Mouse (Mus musculus) right cerebral cortex, postnatal 14 days (tissue): ENCODE results near the gene 6030408B16Rik.

Experiments
- DNase-seq: peaks from one replicate; pipeline ENCODE4 v3.0.0; 2022

Gene 6030408B16Rik

DNA sequence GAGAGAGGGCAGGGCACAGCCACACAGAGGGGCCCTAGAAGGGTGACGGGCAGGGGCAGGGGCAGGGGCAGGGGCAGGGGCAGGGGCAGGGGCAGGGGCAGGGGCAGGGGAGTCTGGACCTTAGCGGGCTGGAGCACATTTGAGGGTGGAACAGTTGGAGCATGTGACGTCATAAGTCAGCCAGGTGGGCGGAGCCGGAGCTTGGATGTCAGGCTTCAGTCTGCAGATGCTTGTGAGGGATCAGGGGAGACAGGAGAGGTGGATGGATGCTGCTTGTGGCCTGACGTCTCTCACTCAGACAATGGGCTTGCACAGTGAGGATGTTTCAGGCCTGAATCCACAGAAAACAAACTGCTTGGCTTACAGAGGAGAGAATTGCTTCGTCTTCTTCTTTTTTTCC, 5.5 kb downstream of the 6030408B16Rik start:
- DNase-seq: no peak

DNA sequence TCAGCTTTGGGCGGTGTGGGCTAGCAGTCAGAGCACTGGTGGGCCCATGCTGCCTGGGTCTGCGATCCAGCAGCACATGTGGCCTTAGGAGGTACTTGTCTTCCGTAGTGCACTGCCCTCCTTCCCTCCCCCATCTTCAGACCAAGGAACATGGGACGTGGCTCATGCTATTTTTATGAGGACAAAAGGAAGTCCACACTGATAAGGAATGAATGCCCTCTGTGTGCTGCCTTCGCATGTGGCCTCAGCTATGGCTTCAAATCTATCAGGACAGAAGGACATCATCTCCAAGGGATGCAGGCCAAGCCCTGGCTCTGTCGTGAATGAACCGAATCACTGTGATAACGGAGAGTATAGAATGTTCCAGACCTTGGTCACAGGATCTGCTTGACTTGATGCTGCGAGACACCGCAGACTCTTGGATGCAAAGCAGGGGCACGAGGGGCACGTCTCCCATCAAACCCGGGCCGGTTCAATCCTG, 6.5 kb downstream of the 6030408B16Rik start:
- DNase-seq: no peak

DNA sequence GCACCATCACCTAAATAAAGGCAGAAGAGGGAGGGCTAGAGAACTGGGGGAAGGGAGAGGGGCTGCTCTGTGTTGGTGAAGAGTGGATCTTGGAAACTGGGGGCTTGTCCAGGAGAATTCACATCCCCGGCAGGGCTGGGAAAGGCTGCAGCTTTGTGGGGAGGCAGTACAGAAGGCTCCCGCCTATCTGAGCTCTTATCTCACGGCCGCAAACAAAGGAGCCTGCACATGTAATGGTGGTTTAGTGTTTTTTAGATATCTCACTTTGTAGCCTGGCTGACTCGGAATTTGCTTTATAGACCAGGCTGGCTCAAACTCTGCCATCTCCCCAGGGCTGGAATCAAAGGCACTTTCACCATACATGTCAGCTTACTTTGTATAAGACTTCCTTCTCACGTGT, 7.1 kb downstream of the 6030408B16Rik start:
- no peak for DNase-seq

DNA sequence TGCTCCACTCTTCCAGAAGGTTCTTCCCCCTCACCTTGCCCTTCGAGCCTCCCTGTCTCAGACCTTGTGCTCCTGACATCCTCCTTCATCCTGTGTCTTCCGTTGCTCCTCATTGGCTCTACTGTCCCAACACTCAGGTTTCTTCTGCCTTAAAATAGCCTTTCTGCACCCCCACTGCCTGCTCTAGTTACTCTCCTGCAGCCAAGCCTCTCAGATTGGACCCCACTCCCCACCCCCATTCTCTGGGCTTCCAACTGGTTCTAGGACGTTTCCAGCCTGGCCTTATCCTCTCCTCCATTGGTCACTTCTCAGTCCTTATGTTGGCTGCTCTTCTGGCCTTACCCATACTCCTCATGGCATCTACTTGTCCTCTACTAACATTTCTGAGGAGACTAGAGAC, 9.2 kb downstream of the 6030408B16Rik start:
- DNase-seq: no peak

DNA sequence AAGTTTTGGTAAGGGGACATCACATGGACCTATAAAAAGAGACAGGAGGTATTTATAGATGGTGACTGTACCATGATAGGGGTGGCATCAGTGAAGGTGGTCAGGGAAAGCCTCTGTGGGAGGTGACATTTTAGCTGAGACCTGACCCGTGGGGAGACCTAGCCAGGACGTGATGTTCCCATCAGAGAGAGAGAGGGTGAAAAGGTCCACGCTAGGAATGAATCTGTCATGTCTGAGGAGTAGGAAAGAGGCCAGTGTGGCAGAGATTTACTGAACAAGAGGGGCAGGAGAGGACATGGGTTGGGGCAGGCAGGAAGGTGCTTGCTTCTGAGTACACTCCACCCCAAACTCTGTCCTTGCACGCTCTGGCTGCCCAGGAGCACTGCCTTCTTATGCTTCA, 10.8 kb downstream of the 6030408B16Rik start:
- no peak for DNase-seq

DNA sequence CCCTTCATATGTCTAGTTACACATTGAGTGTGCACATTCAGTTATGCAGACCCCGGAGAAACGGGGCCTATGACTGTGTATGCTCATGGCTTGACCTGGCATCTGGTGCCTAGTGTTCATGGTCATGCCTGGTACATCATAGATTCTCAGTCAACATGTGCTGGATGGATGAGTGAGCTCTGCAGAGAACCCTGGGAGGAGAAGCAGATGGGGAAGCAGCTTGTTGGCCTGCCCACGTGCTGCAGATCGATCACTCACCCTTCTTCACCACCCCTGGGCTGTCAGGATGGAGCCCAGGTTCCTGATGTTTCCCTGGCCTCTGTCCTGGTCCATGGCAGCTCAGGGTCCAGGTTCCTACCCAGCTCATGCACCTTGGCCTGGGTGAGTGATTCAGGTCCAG, 13.4 kb downstream of the 6030408B16Rik start:
- DNase-seq: no peak

DNA sequence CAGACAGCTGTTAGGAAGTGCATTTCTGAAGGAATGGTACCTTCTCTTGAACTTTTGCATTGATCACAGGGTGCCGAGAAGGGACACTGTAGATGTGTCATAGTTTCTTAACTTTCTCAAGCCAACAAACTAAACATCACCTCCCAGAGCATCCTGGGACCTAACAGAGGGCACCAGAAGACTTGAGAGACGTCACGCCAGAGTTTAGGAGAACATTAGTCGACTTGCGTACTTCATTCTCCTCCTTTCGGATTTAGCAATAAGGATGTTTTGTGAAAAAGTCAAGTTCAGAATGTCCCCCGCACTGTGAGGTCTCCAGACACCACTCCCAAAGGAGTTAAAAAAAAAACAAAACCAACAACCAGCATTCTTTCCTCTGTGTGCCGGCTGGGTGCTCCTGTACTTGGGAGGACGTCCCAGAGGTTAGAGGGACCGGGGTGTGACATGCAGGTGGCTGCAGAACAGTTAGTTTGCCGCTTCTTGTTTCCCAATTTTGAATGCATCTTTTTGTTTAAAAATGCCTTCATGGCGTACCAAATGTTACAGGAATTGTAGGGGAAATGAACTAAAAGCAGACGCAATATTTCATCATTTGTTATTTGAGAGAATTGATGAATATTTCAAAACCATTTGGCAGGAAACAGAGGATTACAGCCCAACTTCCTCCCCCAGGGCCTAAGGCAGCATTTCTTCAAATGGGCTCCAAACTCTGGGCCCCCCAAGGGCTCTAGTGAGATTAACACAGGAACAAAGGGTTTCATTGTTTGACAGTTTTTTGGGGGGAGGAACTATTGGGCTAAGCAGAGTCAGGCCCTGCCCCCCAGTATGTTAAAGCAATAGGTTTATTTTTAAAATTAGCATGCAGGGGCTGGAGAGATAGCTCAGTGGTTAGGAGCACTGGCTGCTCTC, 15.7 kb downstream of the 6030408B16Rik start:
- DNase-seq: no peak

DNA sequence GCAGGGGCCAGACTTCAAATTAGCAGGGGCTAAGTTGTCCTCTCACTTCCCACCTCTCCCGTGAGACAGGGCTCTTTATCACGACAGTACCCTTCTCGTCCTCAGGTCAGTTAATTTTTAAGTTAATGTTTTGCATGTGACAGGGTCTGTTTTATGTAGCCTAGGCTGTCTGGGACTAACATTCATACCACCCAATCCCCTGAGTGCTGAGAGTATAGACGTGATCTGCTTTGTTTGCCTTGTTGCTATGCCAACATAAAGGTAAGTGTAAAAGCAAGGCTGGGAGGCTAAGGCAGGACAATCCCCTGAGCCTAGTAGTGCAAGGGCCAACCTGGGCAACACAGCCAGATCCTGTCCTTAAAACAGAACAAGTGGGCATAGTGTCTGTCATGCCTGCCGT, 16.5 kb downstream of the 6030408B16Rik start:
- DNase-seq: no peak

DNA sequence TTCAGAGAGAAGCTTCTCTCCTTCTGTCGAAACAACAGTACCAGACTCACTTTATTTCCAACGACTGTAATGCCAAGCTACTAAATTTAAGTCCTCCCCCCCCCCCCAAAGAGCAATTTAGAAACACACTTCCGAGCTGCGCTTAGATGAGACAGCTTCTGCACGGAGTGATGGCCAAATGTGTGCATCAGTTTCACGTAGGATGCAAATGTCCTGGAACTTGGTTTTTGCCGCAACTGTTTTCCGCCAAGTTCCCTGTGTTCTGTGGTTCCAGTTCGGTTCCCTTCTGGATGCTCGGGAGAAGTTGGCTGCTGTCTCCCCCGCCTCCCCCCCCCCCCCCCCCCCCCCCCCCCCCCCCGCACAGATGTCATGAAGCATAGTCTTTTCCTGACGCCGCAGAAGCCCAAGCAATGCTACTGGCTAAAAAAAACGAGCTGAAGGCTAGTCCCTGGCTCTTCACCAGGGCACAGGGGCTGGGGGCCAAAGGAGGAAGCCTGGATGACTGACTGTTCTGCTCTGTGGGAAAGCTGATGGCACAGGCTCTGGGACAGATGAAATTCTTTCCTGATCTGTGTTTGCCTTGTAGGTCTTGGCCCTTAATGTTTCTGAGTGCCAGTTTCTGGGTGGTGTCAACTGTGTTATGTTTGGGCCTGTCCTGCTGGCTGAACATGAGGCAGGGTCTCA, 18.2 kb downstream of the 6030408B16Rik start:
- DNase-seq: no peak

DNA sequence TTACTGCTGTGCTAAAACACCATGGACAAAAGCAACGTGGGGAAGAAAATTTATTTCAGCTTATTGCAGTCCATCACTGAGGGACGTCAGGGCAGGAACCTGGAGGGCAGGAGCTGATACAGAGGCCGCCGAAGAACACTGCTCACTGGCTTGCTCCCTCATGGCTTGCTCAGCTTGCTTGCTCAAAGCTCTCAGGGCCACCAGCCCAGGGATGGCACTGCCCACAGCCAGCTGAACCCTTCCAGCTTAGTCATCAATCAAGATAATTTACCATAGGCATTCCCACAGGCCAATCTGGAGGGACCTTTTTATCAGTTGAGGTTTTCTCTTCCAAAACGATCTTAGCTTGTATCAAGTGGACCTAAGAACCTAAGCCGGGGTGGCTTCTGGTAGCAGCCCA, 19.0 kb downstream of the 6030408B16Rik start:
- no peak for DNase-seq

DNA sequence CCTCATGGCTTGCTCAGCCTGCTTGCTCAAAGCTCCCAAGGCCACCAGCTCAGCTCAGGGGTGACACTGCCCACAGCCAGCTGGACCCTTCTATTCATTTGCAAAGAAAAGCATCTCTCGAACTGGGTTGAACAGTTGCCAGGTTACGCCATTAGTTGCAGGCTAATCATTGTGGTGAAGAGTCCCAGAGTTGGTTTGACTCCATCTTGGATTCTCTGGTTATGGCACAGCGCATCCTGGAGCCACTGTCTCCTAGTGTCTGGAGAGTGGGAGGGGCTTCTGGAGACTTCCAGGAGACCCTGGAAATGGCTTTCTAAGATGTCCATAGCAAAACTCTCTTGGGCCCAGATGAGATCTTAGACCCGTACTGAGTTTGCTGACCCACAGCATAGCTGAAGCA, 22.4 kb downstream of the 6030408B16Rik start:
- DNase-seq: no peak

DNA sequence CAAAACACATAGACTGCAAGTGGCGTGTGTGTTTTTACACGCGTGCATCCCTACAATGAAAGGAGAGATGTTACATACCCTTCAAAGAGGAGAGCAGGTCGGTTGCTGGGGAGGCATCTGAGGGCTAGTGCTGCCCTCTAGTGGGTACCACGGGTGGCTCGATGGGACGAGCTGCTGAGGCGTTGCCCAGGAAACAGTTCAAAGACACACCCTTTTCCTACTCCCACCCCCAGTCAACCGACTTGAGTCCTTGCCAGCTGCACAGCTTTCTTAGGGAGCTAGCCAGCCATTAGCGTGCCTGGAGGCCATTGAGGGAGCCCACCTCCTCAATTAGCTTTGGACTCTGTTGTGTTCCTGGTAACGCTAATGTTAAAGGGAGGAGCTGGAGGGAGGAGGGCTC, 22.8 kb downstream of the 6030408B16Rik start:
- peak; percentile 92 for DNase-seq

DNA sequence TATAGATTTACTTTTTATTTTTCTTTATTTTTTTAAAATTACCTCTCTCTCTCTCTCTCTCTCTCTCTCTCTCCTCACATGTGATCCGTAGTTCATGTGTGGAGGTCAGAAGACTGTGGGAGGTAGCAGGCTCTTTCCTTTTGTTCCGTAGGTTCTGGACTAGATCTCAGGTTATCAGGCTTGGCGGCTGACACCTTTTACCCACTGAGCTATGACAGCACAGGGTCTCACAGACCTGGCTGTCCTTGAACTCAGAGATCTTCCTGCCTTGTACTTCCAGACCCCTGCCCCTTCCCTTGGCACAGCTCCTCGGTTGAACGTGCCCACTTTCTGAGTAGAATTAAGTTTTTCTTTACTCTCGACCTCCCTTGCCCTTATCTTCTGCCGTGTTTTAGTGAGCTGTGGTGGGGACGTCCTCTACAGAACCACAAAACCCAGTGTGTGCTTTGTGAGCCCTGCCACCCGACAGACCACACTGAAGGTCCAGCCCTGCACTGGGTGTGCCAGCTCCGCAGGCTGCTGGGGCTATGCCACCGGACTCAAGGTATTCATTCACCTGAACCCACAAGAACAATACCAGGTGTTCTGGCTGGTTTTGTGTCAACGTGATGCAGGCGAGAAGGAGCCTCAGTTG, 23.4 kb downstream of the 6030408B16Rik start:
- DNase-seq: no peak

DNA sequence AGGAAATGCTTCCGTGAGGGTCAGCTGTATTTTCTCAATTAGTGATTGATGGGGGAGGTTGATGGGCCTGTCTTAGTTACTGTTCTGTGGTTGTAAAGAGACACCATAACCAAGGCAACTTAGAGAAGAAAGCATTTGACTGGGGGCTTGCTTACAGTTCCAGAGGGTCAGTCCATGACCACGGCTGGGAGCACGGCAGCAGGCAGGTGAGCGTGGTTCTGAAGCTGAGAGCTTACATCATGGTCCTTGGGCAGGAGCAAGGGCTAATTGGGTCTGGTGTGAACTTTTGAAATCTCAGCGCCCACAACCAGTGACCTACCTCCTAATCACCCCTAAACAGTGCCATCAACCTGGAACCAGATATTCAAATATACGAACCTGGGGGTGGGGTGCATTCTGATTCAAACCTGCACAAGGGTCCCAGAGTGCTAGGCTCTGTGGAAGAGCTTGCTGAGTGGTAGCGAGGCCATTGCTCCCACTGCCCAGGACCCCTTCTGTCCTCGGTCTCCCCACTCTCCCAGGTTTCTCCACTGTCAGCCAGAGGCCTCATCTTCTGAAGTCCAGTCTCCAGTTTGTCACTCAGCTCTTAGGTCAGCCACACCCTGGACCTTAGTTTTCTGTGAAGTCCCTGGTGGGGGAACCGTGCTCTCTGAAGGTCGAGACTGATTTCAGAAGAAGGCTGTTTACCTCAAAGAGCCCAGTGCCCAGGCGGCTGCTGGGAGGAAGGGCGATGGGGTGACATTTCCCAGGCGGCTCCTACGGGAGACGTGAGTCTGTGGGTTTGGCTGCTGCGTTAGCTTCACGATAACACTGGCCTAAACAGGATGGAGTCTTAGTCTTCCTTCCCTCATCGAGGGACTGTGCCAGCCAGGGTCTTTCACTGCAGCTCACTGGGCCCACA, 24.2 kb downstream of the 6030408B16Rik start:
- no peak for DNase-seq

DNA sequence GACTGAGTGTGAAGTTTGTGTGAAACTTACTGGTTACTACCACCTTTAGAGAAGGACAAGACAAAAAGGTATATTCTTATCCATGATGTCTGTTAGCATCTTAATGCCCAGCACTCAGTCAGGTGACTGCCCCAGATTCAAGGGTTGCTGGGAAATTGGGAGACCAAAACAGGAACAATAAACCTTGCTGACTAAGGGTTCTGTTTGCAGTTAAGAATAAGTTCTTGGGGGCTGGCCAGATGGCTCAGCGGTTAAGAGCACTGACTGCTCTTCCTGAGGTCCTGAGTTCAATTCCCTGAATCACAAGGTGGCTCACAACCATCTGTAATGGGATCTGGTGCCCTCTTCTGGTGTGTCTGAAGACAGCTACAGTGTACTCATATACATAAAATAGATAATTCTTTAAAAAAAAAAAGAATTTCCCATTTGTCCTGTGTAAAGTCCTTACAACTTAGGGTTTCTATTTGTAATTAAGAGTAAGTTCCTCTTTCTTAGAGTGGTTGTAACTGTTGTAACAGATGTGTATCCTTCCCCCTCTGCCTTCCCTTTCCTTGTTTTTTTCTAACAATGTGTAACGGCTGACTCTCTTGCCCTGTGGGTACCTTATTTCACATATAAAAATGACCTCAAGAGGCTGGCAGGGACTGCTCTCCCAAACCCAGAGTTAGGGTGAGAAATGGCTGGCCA, 24.9 kb downstream of the 6030408B16Rik start:
- no peak for DNase-seq

DNA sequence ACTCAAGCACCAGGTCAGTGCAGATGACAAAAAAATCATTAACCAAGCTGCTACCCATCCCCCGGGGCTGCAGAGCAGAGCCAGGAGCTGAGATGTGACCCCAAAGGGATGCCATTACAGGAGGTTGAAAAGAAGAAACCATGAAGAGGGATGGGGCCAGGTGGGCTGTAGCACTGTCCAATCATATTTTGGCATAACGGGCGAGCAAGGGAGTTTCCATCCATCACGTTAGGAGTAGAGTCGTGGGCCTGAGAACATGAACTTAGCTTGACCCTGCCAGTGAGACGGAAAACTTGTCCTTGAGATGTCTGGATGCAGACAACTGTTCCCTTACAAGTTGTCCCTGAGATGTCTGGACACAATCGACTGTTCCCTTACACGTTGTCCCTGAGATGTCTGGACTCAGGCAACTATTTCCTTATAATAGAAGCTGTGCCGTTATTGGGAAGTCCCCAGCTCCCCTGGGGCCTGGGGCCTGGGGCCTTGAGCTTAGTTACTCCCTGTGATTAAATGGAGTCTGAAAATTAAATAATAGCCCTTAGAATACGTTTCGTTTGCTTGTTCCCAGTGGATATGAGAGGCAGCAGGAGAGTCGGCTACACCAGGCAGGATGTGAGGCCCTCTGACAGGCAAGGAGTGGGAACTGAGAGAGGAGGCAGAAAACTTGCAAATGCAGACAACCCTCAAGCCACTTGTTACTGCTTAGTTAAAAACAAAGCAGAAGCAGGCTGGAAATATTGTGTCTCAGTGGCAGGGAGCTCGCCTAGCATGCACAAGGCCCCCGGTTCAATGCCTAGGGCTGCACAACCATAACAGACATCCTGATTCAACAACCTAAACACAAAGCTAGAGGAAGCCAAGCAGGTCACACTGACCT, 26.1 kb downstream of the 6030408B16Rik start:
- DNase-seq: no peak

DNA sequence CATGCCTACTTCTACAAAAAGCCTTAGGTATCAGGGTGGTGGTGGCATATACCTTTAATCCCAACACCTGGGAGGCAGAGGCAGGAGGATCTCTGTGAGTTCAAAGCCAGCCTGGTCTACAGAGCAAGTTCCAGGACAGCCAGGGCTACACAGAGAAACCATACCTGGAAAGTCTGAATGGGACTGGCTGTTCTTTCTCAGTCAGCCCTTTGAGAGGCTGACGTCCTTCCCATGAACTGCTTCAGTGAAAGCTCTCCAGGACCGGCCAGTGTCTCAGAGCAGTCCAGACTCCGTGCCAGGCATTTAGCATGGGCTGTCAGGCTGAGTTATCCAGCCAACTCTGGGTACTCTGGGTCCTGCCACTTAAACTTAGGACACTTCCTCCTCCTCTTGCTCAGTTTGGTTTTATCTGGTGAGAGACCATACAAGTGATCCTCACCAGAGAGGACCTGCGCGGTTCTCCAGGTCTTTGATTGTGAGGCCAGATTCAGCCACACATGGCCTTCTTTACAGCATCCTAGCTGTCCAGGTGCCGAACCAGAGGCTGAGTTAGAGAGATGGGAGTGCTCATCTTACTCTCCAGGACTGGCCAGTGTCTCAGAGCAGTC, 27.1 kb downstream of the 6030408B16Rik start:
- no peak for DNase-seq

DNA sequence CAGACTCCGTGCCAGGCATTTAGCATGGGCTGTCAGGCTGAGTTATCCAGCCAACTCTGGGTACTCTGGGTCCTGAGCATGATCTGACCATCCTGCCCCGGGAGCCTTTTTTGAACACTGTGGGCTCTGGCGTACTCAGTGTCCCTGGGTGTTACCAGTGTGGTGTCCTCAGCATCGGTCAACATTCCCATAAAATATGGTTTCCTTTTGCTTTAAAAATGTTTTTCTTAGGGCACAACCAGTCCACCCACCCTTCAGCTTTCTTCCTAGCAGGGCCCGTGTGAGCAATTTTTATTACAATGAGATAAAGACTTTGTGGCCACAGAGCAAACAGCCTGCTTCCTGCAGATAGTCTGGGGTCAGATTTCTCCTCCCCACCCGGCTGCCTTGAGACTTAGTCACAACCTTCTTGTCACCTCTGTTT, 27.6 kb downstream of the 6030408B16Rik start:
- DNase-seq: no peak

DNA sequence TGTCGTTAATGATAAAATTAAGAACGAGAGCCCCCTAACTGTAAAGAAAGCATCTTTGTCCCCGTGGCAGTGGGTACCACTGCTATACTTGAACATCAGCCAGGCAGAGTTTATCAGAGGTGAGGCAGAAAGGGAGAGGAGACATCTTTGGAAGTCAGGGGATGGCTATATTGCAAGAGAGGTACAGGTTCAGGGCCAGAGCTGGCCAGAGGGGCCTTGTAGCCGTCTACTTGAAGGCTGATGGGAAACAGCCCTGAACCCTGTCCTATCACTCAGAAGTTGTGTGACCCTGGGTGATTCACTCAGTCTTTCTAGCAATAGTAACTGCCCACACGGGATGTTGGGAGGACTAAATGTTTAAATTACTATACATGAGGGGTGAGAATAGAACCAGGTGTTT, 28.1 kb downstream of the 6030408B16Rik start:
- DNase-seq: no peak

DNA sequence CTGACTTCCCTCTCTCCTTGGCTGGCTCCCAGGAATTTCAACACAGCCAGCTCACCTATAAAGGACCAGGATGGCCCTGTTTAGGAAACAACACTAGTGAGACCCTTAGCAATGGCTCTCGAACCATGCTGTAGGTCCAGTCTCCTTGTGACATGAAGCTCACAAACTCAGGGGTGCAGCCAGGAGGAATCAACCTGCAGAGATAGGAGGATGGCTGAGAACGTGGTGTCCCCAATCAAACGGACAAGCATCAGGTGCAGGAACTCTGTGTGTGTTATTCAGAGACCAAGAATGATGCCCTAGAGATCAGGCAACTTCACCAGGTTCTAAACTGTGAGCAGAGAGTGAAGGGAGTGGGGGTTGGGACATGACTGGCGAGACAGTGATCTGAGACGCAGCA, 29.1 kb downstream of the 6030408B16Rik start:
- DNase-seq: no peak

DNA sequence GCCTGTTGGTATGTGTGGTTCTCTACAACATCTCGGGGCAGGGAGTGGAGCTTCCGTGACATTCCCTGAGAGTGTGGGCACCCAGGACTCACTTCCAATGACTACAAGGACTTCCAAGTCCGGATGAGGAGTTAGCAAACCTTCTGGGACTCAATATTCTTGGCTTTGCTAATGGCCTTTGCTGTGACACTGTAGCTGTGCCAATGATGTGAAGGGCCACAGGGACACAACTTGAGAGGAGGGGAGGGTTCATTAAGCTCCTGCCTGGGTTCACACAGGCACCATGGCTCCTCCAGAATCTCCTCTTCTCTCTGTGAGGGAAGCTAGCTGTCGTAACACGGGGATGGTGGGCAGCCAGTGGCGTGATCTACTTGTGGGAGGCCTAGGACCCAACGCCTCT, 29.6 kb downstream of the 6030408B16Rik start:
- DNase-seq: no peak
